Mouse (Mus musculus): ENCODE measurements at regions not wholly inside any gene's neighbourhood (a gene's known extent, or its start where the extent isn't known, plus 50 kb on each side); places are given as distances from the start of the nearest gene placed in this dataset. TPM values are rescaled to one million over a fixed set of nuclear protein-coding genes. Genes with fewer than 3 reads are reported as not detected.

DNA sequence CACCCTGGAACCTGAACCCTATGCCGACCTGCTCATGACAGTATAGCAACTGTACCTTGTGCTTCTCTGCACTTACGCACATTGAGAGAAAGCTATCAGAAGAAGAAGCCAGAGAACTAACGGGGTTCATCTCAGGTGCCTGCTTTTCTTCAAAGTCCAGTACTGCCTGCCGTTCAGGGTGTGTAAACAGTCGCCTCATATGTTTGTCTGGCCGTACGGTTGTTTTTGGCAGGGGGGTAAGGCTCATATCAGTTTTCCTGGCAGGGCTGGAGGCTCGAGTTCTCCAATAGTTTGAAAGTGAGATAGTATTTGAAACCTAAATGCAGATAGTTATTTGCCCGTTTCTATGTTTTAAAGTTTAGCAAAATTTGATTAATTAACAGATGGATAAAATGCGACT lies 54.9 kb upstream of the Zfp507 start:
- no peak for DNase-seq (ENCODE audit: low spot score in 2 of 2)

Small RNA genes lying in the stretch of these regions (microRNA-seq; reads per million reads assigned to microRNA genes)
- gene Gm23292: not detected
